Mouse (Mus musculus): ENCODE results near the gene H2-Q10. TPM values are rescaled to one million over a fixed set of nuclear protein-coding genes. Genes with fewer than 3 reads are reported as not detected.
A peak's percentile ranks its signal among the peaks of the same experiment; 100 is the strongest.
"Not testable (repeated sequence)": the region's sequence is repeated elsewhere in the genome, so short reads cannot be mapped to it uniquely, and the experiment has no call there.

Gene H2-Q10
- polyA plus RNA-seq (2015; fragmentation: Nextera tagmentation; extraction: Ambion mirVana): 0.55 TPM in 1 of 2 replicates, not detected in the other

DNA sequence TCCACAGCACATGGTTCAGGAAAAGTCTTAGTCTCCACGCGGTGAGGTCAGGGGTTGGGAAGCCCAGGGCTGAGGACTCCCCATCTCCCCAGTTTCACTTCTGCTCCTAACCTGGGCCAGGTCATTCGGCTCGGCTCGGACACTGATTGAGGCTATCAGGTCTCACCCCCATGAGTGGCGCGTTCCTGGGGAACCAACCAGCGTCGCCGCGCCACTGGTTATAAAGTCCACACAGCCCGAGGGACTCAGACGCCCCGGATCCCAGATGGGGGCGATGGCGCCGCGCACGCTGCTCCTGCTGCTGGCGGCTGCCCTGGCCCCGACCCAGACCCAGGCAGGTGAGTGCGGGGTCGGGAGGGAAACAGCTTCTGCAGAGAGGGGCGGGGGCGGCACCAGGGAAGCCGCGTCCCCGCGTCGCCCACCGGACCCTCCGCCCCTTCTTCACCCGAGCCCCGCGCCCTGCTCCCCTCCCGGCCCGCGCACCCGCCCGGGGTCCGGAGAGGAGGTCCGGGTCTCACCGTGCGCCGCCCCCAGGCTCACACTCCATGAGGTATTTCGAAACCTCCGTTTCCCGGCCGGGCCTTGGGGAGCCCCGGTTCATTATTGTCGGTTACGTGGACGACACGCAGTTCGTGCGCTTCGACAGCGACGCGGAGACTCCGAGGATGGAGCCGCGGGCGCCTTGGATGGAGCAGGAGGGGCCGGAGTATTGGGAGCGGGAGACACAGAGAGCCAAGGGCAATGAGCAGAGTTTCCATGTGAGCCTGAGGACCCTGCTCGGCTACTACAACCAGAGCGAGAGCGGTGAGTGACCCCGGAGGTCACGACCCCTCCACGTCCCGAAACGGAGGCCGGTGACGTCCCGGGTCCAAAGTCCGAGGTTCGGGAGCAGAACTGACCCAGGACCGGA lies at the start of gene H2-Q10:
H2-Q10 (plus strand) TSS at position 248 of the 910 bp plus-strand sequence.
- Histone ChIP-seq H3K27ac (no peak within 1 kb of the TSS), H3K36me3 (ENCODE audit: poor library complexity, severe bottlenecking) (no peaks in the 10 kb centered on the region), H3K4me2 (peak within 1 kb of the TSS; percentile 63), H3K4me3 (peak within 1 kb of the TSS; percentile 35), H3K9me3 (replicated peaks) (no peaks in the 10 kb centered on the region), H3K27me3 (peaks cover 50% of the 10 kb centered on the region), H3K9ac (peak within 1 kb of the TSS; percentile 34; the same call in 1 of the 2 replicates), H3K4me1 (peaks cover 11% of the 10 kb centered on the region)
- ATAC-seq: no peak
- WGBS: 1% methylated on average over 69 of the region's 80 CpGs

DNA sequence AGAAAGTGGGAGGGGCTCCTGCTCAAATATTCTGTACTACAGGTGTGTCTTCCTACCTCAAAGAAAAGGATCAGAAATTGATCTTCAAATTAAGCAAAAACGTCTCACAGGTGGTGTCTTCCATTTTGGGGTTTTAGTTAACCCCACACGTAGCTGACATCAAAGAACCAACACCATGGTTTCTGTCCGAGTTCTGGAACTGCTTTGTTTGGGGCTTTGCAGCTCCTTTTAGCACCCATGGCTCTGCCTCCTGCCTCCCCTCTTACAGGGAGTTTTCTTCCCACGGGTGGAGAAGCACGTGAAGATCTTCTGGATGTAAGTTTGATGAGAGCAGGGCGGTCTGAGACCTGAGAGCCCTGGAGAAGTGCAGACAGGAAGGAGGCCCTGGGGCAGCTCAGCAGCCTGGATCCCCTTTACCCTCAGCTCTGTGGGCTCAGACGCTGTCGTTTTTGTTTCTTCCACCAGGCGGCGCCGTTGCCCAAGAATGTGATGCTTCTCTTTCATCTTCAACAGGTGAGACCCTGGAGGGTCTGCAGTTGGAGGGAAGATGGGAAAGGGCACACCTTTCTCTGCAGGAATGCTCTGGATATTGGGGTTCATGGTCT lies 49.6 kb upstream of the H2-Q10 start:
- H3K36me3 ChIP-seq (ENCODE audit: poor library complexity, severe bottlenecking); H3K4me2 ChIP-seq; H3K27ac ChIP-seq; H3K9me3 ChIP-seq (replicated peaks); H3K4me1 ChIP-seq; ATAC-seq; H3K9ac ChIP-seq; H3K4me3 ChIP-seq: not testable (repeated sequence)
- 14% methylated on average over 11 of the region's 11 CpGs for WGBS
- H3K27me3 ChIP-seq: peaks cover 23% of the 10 kb centered on the region

- H3K27me3 ChIP-seq: peaks cover 33% of the 10 kb centered on the region
- H3K9ac ChIP-seq: not testable (repeated sequence)
Observed at GRCm38 (mm10) chr17:35421331-35421730, 48.6 kb upstream of the H2-Q10 start.

GRCm38 (mm10) chr17:35422360-35422759 lies 47.5 kb upstream of the H2-Q10 start:
- H3K36me3 ChIP-seq (ENCODE audit: poor library complexity, severe bottlenecking); ATAC-seq; H3K27ac ChIP-seq; H3K9ac ChIP-seq; H3K9me3 ChIP-seq (replicated peaks); H3K4me2 ChIP-seq; H3K4me1 ChIP-seq; H3K4me3 ChIP-seq: not testable (repeated sequence)
- 90% methylated on average over 5 of the region's 5 CpGs for WGBS
- peaks cover 36% of the 10 kb centered on the region for H3K27me3 ChIP-seq

More at GRCm38 (mm10) chr17:35421331-35421730, 48.6 kb upstream of the H2-Q10 start:
- 90% methylated on average over 4 of the region's 4 CpGs for WGBS
- not testable (repeated sequence) for H3K27ac ChIP-seq; H3K4me2 ChIP-seq; H3K36me3 ChIP-seq (ENCODE audit: poor library complexity, severe bottlenecking); H3K9me3 ChIP-seq (replicated peaks); H3K4me3 ChIP-seq; ATAC-seq; H3K4me1 ChIP-seq

- H3K9me3 ChIP-seq (replicated peaks); H3K9ac ChIP-seq; ATAC-seq; H3K4me1 ChIP-seq; H3K36me3 ChIP-seq (ENCODE audit: poor library complexity, severe bottlenecking); H3K4me3 ChIP-seq; H3K4me2 ChIP-seq; H3K27ac ChIP-seq: not testable (repeated sequence)
- H3K27me3 ChIP-seq: peaks cover 36% of the 10 kb centered on the region
- 83% methylated on average over 3 of the region's 3 CpGs for WGBS
Observed at GRCm38 (mm10) chr17:35423131-35423810, 46.6 kb upstream of the H2-Q10 start.

DNA sequence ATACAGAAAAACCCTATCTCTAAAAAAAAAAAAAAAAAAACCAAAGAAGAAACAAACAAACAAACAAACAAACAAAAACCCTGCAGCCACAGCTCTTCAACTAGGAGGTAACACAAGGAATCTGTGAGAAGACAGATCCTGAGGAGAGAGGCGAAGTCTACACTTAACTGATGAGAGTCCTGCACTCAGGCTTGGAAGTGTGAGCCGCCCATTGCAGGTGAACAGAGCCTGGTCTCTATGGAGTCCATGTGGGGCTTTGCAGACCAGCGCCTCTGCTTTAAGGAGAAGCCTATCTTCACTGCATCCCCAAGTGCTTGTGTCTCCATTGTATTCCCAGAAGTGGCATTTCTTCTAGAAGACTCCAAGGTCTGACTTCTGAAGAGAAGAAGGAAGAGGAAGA lies 45.8 kb upstream of the H2-Q10 start:
- H3K4me2 ChIP-seq; H3K4me3 ChIP-seq; H3K27ac ChIP-seq; H3K36me3 ChIP-seq (ENCODE audit: poor library complexity, severe bottlenecking); H3K9me3 ChIP-seq (replicated peaks); ATAC-seq; H3K4me1 ChIP-seq; H3K9ac ChIP-seq: not testable (repeated sequence)
- H3K27me3 ChIP-seq: peaks cover 36% of the 10 kb centered on the region
- WGBS: 83% methylated on average over 3 of the region's 3 CpGs

GRCm38 (mm10) chr17:35424624-35425416 lies 45.1 kb upstream of the H2-Q10 start, which contains the start of gene H2-Q6:
Gene H2-Q6 (plus strand): TSS chr17:35424850.
- Histone ChIP-seq H3K27me3 (peaks cover 36% of the 10 kb centered on the region), H3K4me2 (peak within 1 kb of the TSS; percentile 63), H3K9ac (peak within 1 kb of the TSS; percentile 57), H3K4me3 (peak within 1 kb of the TSS; percentile 35)
- not testable (repeated sequence) for H3K27ac ChIP-seq; H3K9me3 ChIP-seq (replicated peaks); H3K4me1 ChIP-seq; H3K36me3 ChIP-seq (ENCODE audit: poor library complexity, severe bottlenecking)
- WGBS: 1% methylated on average over 52 of the region's 66 CpGs
- peak; percentile 55; the same call in 1 of the 2 replicates for ATAC-seq

DNA sequence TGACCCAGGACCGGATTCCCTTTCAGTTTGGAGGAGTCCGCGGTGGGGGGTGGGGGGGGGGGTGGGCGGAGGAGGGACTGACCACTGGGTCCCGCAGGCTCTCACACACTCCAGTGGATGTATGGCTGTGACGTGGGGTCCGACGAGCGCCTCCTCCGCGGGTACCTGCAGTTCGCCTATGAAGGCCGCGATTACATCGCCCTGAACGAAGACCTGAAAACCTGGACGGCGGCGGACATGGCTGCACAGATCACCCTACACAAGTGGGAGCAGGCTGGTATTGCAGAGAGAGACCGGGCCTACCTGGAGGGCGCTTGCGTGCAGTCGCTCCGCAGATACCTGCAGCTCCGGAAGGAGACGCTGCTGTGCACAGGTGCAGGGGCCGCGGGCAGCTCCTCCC lies 44.4 kb upstream of the H2-Q10 start:
- not testable (repeated sequence) for H3K27ac ChIP-seq; H3K36me3 ChIP-seq (ENCODE audit: poor library complexity, severe bottlenecking); H3K9ac ChIP-seq; H3K4me1 ChIP-seq; ATAC-seq; H3K9me3 ChIP-seq (replicated peaks)
- peak overlapping the region; percentile 63 for H3K4me2 ChIP-seq
- WGBS: 12% methylated on average over 28 of the region's 28 CpGs
- peaks cover 36% of the 10 kb centered on the region for H3K27me3 ChIP-seq
- peak overlapping the region; percentile 35 for H3K4me3 ChIP-seq

- H3K4me3 ChIP-seq; H3K9ac ChIP-seq; H3K4me2 ChIP-seq; H3K27ac ChIP-seq; H3K9me3 ChIP-seq (replicated peaks); ATAC-seq; H3K36me3 ChIP-seq (ENCODE audit: poor library complexity, severe bottlenecking); H3K4me1 ChIP-seq: not testable (repeated sequence)
- H3K27me3 ChIP-seq: peaks cover 23% of the 10 kb centered on the region
- 91% methylated on average over 6 of the region's 6 CpGs for WGBS
Observed at GRCm38 (mm10) chr17:35428883-35429282, 41.0 kb upstream of the H2-Q10 start.

DNA sequence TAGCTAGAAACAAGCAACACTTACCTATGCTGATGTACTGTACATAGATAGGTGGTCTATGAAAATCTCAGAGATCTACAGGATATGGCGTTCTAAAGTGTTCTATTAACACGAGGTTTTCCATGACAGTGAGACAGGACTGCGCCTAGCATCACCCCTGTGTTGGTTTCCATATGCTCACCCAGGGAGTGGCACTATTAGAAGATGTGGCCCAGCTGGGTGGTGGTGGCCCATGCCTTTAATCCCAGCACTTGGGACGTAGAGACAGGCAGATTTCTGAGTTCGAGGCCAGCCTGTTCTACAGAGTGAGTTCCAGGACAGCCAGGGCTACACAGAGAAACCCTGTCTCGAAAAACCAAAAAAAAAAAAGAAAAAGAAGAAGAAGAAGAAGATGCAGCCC lies 39.2 kb upstream of the H2-Q10 start:
- not testable (repeated sequence) for ATAC-seq; H3K36me3 ChIP-seq (ENCODE audit: poor library complexity, severe bottlenecking); H3K4me3 ChIP-seq; H3K4me2 ChIP-seq; H3K27ac ChIP-seq; H3K9ac ChIP-seq; H3K4me1 ChIP-seq; H3K9me3 ChIP-seq (replicated peaks)
- H3K27me3 ChIP-seq: peaks cover 10% of the 10 kb centered on the region
- WGBS: 90% methylated on average over 6 of the region's 6 CpGs

DNA sequence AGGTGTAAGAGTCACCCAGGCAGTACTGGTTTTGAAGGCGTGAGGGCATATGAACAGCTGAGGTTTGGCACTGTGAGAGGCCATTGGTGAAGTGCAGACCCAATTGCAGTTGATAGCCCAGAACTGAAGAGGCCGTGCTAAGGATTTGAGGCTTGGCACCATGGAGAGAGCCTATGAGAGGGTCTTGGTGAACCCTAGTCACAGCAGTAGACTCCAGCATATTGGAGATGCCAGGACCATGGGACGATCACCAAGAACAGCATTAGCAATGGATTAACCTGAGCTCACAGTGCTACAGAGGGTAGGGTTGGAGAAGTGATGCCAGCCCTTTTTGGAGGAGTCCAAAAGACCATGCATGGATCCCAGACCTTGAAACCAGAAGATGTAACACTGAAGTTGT lies 37.7 kb upstream of the H2-Q10 start:
- WGBS: 84% methylated on average over 3 of the region's 3 CpGs
- H3K27ac ChIP-seq; H3K4me2 ChIP-seq; H3K9ac ChIP-seq; H3K27me3 ChIP-seq; ATAC-seq; H3K4me1 ChIP-seq; H3K36me3 ChIP-seq (ENCODE audit: poor library complexity, severe bottlenecking); H3K9me3 ChIP-seq (replicated peaks); H3K4me3 ChIP-seq: not testable (repeated sequence)

Data from forebrain, embryonic 13.5 days (tissue).